Mouse (Mus musculus) left cerebral cortex, postnatal 10 days (tissue): ENCODE data around the gene Os9. TPM values are rescaled to one million over a fixed set of nuclear protein-coding genes. Genes with fewer than 3 reads are reported as not detected.

Experiments
- DNase-seq, 2 experiments: peaks; one replicate each; pipeline ENCODE4 v3.0.0; 2021 to 2022; ENCODE audit warnings: low spot score in 2 of 2, mixed read lengths in 1 of 2; ENCODE audit errors: extremely low spot score in 1 of 2
- intact Hi-C: fragments of 180-260 bp; cut with DNase I; formaldehyde crosslinking; loops from one replicate; pipeline ENCODE4 v1.15.1; 2025
- total RNA-seq, 2 experiments: library from RNA; stranded (reverse); gene quantifications; 2 replicates each; pipeline ENCODE4 v1.2.3; 2021

The Os9 gene
- total RNA-seq, 2 experiments from 2014 or later = 103 to 107 TPM

DNA sequence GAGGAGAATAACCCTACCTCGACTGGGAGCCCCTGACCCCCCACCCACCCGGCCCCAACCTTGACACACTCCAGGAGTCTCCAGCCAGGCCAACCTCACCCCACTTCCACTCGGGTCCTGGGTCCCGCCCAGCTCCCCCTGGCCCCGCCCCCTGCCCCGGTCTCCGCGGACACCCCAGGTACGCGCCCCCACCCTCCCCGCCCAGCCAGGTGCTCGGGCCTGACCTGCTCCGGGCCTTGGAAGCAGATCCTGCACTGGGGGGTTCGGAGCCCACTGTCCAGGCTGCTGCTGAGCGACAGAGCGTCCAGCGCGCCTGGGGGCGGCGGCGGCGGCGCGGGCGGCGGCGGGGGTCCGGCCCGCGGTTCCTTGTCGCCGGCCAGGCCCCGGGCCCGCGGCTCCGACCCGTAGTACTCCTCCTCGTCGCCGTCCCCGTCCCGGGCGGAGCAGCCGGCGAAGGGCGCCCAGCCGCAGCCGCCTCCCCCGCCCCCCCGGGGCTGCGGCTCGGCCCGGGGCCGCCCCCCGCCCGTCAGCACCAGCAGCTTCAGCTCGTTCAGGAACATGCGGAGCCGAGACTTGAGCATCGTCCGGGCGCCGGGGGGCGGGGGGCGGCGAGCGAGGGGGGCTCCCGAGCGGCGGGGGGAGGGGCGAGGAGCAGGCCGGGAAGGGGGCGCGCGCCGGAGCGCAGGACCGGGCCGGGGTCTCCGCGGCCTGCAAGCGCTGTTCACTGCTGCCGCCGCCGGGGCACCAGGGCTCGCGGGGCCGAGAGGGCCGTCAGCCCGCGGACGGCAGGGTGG is 61.6 kb downstream of the Os9 start:
- intact Hi-C loops = no loop called here
- peak in 1 of 2 experiments; percentile 72 for DNase-seq

DNA sequence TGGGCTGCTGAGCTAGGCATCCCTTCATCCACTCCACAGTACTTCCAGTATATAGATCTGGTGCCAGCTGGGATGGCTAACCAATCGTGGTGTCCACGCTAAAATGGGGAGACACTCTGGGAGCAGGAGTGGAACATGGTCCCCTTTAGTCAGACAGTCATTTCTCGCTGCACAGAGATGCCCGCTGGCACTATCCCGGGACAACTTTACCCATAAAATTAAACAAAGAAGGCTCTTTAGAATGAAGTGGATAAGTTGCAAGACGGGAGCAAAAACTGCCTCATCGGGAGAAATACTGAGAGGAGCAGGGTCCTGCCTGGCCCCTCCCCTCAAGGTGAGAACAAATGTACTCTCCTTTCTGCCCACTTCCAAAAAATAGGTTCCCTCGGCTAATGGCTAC is 62.2 kb downstream of the Os9 start:
- DNase-seq = no peak
- intact Hi-C loops = no loop called here

DNA sequence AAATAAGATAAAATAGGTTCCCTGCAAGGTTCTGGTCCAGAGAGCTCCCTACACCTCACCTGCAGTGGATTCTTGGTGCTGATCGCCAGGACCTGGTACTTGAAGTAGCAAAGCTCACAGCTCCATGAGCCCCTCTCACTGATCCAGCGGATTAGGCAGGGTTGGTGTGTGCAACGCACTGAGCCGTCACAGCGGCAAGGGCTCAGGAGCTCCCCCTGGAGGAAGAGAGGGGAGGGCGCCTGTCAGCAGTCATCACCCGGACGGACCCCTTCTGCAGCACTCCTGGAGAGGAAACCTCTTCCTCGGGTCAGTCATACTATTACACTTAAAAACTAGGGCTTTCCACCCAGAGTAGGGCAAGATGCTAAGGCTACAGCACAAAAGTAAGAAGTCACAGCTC is 62.8 kb downstream of the Os9 start:
- peak in 1 of 2 experiments; percentile 82 for DNase-seq
- intact Hi-C loops = no loop called here

DNA sequence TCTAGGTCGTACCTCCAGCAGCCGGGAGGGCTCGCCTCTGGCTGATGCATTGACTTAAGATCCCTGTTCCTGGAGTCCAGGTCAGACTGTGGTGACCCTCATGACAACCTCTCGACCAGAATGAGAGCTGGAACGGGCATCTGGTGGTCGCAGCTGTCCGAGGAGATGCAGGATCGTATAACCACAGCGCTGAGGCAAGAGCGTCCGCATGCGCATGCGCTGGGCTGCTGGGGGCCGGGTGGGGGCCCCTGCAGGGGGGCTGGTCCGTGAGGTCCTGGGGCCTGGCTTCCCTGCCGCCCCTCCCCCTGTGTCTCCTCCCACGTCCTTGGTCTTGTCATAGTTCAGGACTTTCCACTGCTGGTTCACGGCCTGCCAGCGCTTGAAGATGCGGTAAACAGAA is 64.4 kb downstream of the Os9 start:
- no peak for DNase-seq
- intact Hi-C loops = no loop called here

DNA sequence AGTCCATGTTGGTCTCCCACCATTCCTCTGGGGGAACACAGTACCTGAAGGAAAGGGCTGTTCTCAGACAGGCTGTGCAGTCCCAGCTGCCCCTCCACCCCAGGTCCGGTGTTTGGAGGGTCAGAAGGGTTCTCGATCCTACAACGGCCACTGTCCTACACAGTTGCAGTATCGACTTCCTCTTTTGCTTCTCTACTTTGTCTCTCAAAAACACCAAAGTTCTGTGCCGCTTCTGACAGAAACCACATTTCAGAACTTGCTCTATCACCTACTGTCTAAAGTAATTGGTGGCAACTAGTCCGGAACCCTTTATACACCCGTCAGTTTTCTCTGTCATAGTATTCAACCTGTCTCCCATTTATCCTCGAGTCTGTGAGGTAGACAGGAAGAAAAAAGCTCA is 65.5 kb downstream of the Os9 start:
- no peak for DNase-seq
- intact Hi-C loops = no loop called here

DNA sequence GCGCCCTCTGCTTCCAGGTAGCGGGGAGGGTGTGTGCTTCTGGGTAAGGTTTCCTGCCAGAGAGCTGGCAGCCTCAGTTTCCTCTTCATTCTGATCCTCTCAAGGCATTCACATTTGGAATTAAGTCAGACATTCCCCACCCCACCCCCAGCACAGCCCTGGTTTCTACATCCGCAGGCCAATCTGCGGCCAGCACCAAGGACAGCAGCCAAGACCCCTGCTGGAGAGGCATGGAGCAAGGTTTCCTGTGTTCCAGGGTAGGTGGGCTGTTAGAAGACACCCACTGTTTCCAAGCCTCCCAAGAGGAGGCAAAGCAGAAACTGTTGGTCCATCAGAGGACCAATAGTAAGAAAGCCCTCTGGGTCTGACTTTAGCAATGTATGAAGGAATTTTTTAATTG is 66.3 kb downstream of the Os9 start:
- DNase-seq = no peak
- intact Hi-C loops = no loop called here

DNA sequence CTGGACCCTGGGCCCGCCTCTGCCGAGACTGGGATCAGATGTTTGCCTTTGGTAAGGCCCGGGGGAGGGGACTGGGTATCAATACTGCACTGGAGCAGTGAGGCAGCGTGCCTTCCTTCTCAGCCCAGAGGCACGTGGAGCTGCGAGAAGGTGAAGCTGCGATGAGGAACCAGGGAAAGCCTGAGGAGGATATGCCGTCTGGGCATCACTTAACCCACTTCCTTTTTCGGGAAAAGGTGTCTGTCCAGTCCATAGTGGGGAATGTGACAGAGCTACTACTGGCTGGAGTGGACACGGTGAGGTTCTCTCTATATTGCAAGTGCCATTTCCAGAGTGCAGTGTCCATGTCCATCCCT is 70.8 kb downstream of the Os9 start:
- DNase-seq = no peak
- intact Hi-C loops = no loop called here

DNA sequence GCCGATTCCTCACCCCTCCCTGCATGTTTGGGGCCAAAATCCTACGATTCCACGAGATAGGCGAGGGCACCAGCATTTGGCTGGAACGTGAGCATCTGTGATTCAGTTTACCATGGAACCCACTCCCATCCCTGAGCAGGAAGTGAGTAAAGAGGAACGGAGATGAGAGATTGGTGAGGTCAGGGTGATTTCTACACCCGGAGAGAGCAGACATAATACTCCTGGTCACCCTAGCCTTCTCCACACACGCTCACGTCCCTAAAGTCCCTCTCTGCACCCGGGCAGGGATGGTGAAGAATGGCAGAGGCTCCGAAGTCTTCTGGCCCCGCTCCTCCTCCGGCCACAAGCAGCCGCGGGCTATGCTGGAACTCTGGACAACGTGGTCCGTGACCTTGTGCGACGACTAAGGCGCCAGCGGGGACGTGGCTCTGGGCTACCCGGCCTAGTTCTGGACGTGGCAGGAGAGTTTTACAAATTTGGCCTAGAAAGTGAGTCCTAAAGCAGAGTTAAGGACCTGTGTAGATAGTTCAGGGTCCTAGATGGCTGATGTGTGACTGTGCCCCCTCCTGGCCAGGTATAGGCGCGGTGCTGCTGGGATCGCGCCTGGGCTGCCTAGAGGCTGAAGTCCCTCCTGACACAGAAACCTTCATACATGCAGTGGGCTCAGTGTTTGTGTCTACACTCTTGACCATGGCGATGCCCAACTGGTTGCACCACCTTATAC is 71.4 kb downstream of the Os9 start:
- intact Hi-C loops = no loop called here
- DNase-seq = no peak

DNA sequence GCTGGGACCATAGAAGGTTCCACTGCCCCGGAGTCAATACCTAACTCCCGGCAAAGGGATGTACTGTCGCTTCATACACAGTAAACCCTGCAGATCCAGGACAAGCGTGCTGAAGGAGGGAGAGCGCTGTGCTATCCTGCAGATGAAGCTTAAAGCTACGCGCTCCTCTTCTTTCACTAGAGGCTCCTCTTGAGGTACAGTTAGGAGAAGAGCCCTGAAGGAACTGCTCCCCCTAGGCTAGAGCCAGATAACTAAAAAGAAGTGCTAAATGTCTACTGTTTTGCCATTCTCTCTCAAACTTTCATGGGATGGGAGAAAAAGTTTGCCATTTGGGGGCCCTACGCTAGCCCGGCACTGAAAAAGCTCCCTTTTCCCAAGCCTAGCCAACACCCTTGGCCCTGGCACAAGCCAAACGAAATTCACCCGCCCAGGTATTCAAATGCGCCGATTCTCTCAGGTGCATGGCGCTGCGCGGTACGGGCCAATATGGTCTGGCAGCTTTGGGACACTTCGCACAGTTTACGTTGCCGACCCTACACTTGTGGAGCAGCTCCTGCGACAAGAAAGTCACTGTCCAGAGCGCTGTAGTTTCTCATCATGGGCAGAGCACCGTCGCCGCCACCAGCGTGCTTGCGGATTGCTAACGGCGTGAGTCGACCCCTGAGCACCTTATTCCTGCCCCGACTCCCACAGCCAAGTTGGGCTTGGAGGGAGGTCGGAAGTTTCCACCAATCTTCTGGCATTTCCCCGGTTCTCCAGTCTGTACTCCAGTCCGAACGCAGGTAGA is 72.1 kb downstream of the Os9 start:
- DNase-seq = no peak

DNA sequence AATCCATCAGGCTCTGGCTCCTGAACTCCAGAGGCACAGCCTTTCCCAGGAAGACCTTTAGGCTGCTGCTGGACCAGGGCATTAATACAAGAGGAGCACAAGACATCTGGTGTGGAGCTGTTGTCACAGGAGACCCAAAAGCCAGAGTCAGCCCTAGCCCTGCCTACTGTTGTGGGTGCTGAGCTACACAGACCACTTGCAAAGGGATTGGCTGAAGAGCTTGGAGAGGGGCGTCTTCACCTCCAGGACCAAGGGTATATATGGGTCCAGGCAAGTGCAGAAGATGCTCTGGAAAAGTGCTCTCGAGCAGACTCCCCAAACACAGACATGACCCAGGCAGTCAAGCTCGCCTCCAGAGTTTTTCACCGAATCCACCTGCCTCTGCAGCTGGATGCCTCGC is 73.0 kb downstream of the Os9 start, which contains the start of gene Cyp27b1:
Cyp27b1 (plus strand) TSS at position 297 of the 400 bp plus-strand sequence.
- intact Hi-C loops = no loop called here
- no peak for DNase-seq

More for the DNA sequence above, 72.1 kb downstream of the Os9 start:
- intact Hi-C loops = no loop called here

Other genes with a start within 250 kb of the Os9 start
- 10 to 100 TPM in 1 of 2 experiments, 1 to 10 TPM in 1; 8.6 to 10.2 TPM for gene Atp23, start 219.8 kb downstream of the Os9 start, total RNA-seq
- gene Ctdsp2, start 142.4 kb downstream of the Os9 start, total RNA-seq = 10 to 100 TPM; 54.2 to 62.9 TPM
- gene Avil, start 120.4 kb downstream of the Os9 start, total RNA-seq = under 1 TPM; 0.14 to 0.17 TPM
- gene Tsfm, start 90.3 kb downstream of the Os9 start, total RNA-seq = 10 to 100 TPM; 28.6 to 31.0 TPM
- 10 to 100 TPM; 10.7 to 12.4 TPM for gene Mettl1, start 79.7 kb downstream of the Os9 start, total RNA-seq
- under 1 TPM; 0.28 to 0.49 TPM for gene Eef1akmt3, start 79.6 kb downstream of the Os9 start, total RNA-seq
- gene Cyp27b1, start 72.9 kb downstream of the Os9 start, total RNA-seq = under 1 TPM; 0.36 to 0.49 TPM
- gene March9, start 60.9 kb downstream of the Os9 start, total RNA-seq = 10 to 100 TPM; 49.6 to 49.8 TPM
- 100 to 1,000 TPM; 114 to 123 TPM for gene Cdk4, start 57.6 kb downstream of the Os9 start, total RNA-seq
- 10 to 100 TPM; 65.2 to 67.9 TPM for gene Tspan31, start 50.9 kb downstream of the Os9 start, total RNA-seq
- gene Agap2, start 45.8 kb downstream of the Os9 start, total RNA-seq = 100 to 1,000 TPM; 558 to 572 TPM
- 100 to 1,000 TPM; 105 to 107 TPM for gene B4galnt1, start 44.1 kb upstream of the Os9 start, total RNA-seq
- 1 to 10 TPM; 1.0 to 1.2 TPM for gene Slc26a10, start 59.5 kb upstream of the Os9 start, total RNA-seq
- gene Arhgef25, start 69.0 kb upstream of the Os9 start, total RNA-seq = 10 to 100 TPM; 65.2 to 69.1 TPM
- gene Dtx3, start 74.6 kb upstream of the Os9 start, total RNA-seq = 100 to 1,000 TPM; 182 to 185 TPM
- gene Pip4k2c, start 90.5 kb upstream of the Os9 start, total RNA-seq = 10 to 100 TPM; 42.2 to 47.4 TPM
- gene Kif5a, start 142.2 kb upstream of the Os9 start, total RNA-seq = 100 to 1,000 TPM; 468 to 479 TPM
- gene Dctn2, start 145.2 kb upstream of the Os9 start, total RNA-seq = 100 to 1,000 TPM; 322 to 330 TPM
- 10 to 100 TPM; 37.4 to 45.5 TPM for gene Mbd6, start 167.9 kb upstream of the Os9 start, total RNA-seq
- 10 to 100 TPM; 59.1 to 62.0 TPM for gene Mars, start 190.7 kb upstream of the Os9 start, total RNA-seq
- gene Arhgap9, start 200.8 kb upstream of the Os9 start, total RNA-seq = under 1 TPM; 0.92 to 0.93 TPM
- 1 to 10 TPM; 1.5 to 1.7 TPM for gene Gli1, start 220.8 kb upstream of the Os9 start, total RNA-seq
- gene Inhbe, start 233.3 kb upstream of the Os9 start, total RNA-seq = under 1 TPM in 1 of 2 experiments, not detected in 1; 0.08 TPM
- gene Inhbc, start 249.3 kb upstream of the Os9 start, total RNA-seq = not detected